Mouse (Mus musculus) kidney, postnatal 14 days (tissue): ENCODE results near the gene Slc6a13.

Experiments used
- DNase-seq: peaks from one replicate; pipeline ENCODE4 v3.0.0; 2022; ENCODE audit warnings: mixed read lengths

Slc6a13 gene

DNA sequence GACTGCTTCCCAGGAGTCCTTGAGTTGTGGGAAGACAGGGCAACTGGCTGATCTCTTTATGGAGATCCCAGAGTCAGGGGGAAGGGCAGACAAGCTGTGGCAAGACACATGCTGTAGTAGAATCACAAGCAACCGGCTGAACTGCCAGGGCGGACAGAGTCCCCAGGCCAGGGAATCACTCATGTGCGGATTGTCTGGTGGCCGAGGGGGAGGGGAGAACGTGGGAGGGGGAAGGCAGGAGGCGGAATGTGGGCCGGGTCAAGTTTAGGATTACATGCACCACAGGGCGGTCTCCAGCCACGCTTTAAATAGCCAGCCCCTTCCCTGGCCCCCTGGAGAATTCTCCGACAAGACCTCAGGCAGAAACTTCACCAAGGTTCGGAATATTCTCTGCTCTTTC lies at the start of gene Slc6a13:
Slc6a13 (plus strand) TSS at position 274 of the 400 bp plus-strand sequence.
- peak; percentile 80 for DNase-seq

GRCm38 (mm10) chr6:121250406-121250805 lies 49.6 kb upstream of the Slc6a13 start:
- peak; percentile 26 for DNase-seq

DNA sequence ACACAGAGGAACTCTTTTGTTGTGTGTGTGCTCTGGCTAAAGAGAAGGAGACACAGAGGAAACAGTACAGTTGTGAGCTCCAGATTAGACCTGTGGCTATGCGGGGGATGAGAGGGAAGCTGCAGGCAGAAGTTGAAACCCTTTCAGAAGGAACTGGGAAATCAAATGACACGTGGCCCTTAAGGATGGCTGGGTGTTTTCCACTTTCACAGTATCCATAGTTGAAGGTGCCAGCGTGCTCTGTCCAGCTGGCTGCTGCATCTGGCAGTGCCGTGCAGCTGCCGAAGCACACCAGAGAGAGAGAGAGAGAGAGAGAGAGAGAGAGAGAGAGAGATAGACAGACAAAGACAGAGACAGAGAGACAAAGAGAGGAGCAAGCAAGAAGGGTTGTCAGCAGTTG lies 48.8 kb upstream of the Slc6a13 start:
- DNase-seq = no peak

DNA sequence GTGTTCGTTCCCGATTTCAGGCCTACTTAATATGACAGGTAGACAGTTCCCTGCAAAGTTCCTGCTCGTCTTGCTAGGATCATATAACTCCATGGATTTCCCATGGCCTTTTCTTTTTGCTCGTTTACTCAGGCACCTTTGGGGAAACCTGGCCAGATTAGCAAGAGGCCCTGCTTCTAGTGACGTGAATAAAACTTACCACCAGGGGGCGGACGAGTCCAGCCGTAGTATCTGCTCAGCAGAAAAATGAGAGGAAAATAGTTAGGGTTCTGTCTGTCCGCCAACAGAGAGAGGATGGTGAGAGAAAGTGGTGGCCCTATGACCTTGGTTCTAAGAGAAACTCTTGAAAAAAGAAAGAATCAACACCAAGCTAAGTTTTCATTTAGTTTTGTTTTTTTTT lies 39.5 kb upstream of the Slc6a13 start:
- peak; percentile 79 for DNase-seq

DNA sequence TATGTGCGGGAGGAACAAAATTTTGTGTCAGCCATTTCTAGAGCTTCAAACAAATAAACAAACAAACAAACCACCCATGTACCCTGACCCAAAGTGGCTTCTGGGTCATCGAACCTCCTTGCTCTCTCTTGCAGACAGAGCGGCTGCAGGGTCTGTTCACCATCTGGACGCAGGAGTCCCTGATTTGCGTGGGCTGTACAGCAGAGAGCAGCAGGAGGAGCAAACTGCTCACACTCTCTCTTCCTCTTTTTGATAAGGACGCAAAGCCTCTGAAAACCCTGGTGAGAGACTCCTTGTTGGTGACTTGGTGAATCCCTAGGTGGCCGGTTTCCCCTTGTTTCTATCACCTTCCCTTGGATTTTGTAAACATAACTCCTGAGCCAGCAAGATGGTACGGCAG lies 38.8 kb upstream of the Slc6a13 start:
- no peak for DNase-seq

GRCm38 (mm10) chr6:121262004-121262403 lies 38.0 kb upstream of the Slc6a13 start:
- no peak for DNase-seq

- no peak for DNase-seq
Observed at GRCm38 (mm10) chr6:121262496-121262895, 37.5 kb upstream of the Slc6a13 start.

DNA sequence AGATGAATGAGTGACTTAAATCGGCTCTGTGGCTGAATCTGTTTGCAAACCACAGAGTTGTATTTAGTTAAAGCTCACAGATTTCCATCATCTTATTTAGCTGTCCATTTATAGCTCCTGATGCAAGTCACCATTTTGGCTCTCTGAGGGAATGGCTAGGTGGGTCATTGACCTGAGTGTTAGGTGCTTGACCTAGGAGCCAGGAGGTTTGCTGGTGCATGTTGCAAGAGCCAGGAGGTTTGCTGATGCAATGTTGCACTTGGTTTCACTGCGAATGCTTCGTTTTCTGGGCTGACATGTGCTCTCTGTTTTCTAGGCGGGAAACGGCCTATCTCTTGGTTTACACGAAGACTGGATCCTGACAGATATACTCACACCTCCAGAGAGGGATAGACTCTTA lies 29.9 kb upstream of the Slc6a13 start:
- no peak for DNase-seq

DNA sequence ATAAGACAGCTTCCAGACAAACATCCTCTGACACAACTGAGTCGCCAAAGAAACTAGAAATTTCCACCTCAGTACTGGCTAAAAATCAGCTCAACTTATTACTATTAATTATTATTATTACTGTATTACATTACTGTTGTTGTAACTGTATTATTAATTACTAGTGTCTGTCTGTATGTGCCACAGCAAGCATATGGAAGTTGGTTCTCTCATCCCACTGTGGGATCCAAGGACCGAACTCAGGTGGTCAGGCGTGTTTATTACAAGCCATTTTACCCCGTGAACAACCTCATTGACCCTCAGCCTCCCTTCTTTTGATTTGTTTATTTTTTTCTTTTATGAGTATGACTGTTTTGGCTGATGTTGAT lies 28.3 kb upstream of the Slc6a13 start:
- no peak for DNase-seq

DNA sequence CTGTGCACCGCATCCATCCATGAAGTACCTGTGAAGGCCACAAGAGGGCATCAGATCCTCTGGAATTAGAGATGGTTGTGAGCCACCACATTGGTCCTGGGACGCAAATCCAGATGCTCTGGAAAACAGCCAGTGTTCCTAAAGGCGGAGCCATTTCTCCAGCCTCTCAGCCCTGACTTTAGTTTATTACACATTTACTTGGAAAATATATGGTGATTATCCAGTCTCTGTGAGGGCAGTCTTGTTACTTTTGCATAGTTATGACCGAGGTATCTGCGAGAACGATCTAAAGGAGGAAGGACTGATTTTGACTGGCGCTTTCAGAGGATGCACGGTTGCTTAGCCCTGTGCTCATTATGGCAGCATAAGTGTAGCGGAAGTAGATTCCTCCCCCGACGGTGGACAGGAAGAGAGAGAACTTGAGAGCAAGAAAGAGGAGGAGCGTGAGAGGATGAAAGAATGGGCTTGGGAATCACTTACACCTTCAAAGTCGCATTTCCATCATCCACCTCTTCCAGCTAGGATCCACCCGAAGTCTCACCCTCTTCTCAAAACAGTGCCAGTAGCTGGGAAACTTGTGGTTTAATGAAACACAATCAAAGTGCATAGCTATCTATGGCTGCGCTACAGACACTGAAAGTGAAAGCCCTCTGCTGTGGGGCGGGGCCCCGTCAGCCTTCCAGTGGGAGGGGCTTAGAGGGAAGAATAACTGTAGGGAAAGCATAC lies 27.8 kb upstream of the Slc6a13 start:
- DNase-seq = peak; percentile 90

DNA sequence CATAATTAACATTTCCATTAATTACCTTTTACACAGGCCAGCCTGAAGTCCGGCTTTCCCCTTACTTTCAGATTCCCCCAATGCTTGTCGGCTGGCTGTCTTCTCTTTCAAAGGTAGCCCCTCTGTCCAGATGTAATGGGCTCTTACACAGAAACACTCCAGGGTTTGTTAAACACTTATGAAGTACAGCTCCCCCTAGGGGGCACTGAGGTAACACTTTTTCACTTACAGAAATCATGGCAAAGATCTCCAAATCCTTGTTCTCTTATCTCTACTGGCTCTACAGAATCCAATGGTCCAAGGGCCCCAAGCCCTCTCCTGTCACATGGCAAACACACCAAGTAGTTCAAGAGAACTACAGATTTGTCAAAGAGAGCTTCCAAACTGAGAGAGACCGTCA lies 25.7 kb upstream of the Slc6a13 start:
- peak; percentile 43 for DNase-seq

- no peak for DNase-seq
Observed at GRCm38 (mm10) chr6:121284132-121284531, 15.9 kb upstream of the Slc6a13 start.

- DNase-seq = no peak
Observed at GRCm38 (mm10) chr6:121299317-121299716, 710 bp upstream of the Slc6a13 start.

GRCm38 (mm10) chr6:121300504-121300903 lies 477 bp downstream of the Slc6a13 start:
- DNase-seq = peak; percentile 73

- DNase-seq = peak; percentile 72
Observed at GRCm38 (mm10) chr6:121303466-121304220, 3.6 kb downstream of the Slc6a13 start.

DNA sequence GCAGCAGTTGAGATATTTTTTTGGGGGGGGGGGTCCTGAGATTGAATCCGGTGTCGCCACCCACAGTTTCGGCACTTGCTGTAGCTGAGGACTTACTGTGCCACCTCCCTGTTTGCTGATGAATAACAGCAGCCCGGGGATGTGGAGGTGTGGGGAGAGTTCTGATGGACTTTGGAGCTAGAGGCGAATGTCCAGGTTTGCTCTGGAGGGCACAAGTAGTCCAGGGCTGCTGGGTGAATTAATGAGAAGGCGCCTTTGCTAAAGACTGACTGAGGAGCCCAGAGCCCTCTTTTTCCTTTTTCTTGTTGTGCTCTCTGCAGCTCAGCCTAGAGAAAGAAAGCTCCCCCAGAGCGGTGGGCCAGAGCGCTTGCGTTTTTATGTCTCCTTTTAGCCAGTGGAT lies 4.6 kb downstream of the Slc6a13 start:
- DNase-seq = peak; percentile 82

- no peak for DNase-seq
Observed at GRCm38 (mm10) chr6:121305571-121305970, 5.5 kb downstream of the Slc6a13 start.

GRCm38 (mm10) chr6:121310984-121311383 lies 11.0 kb downstream of the Slc6a13 start:
- peak; percentile 74 for DNase-seq

DNA sequence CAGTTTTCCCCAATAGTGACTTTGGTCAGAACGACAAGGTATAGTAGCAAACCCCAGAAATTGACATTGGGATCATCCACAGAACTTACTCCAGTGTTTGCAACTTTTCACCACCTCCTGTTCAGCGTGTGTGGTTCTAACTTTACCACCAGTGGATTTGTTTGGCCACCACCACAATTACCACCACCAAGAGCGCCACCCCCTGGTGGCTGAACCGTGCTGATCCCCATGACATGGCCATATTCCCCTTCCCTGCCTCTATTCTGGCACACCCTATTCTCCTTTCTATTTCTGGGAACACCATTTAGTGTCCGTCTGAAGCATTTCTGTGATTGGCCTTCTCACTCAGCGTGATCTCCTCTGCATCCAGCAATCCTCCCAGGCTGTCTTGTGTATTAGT lies 19.1 kb downstream of the Slc6a13 start:
- DNase-seq = no peak

- peak; percentile 70 for DNase-seq
Observed at GRCm38 (mm10) chr6:121322381-121323110, 22.5 kb downstream of the Slc6a13 start.

- no peak for DNase-seq
Observed at GRCm38 (mm10) chr6:121325298-121325697, 25.3 kb downstream of the Slc6a13 start.

DNA sequence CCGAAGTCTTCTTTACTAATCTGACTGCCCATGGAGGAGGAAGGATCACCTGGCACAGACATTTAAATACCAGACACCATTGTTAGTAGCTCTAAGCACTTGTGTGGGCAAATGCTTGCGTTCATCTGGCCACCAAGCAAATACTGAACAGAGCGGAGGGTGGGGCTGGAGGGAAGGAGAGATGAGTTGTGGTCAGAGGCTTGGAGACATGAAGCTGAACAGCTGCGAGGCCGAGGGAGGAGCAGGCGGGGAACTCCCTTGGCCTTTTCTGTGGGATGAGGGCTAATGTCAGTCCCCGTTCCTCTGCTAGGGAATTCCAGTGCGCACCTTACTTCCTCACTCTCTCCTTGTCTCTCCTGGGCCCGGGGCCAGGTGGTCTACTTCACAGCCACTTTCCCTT lies 25.7 kb downstream of the Slc6a13 start:
- no peak for DNase-seq

- DNase-seq = no peak
Observed at GRCm38 (mm10) chr6:121326486-121327069, 26.6 kb downstream of the Slc6a13 start.
